Mouse (Mus musculus): ENCODE measurements around the gene Epn2.

The Epn2 gene

DNA sequence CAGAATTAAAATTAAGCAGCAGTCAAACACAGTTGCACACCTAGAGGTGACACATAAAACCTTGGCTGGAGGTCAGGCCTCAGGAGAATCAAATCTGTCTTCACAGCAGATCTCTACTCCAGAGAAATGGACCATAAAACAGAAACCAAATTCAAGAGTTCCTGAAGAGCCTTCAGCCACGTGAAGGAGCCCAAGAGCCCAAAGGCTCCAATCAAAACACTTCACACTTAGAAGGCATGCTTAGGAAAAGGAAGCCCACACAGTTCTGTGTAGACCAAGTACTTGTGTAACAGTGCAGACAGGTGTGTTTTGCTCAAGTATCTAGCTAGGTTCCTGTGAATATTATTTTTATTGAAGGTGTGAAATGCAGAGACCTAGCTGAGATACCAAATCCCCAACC is 44.0 kb downstream of the Epn2 start:
- no peak for DNase-seq

DNA sequence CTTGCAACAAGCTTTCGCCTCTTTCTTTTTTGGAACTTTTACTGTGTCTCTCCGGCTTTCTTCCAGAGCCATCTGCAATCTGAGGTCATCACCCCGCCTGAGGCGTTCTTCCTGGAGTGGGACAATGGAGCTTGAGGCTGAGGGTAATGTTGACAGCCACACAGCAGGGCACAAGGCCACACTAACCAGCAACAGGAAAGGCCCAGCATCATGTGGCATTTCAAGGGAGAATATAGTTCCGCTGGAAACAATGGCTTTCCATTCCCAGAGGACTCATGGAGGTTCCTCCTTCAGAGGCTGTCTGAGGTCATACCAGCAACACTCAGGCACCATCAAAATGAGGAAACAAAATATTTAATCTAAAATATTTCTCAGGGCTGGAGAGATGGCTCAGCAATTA is 45.9 kb downstream of the Epn2 start:
- DNase-seq, result no peak

- DNase-seq, result peak in 1 of 2 experiments; percentile 49
Measured at GRCm38 (mm10) chr11:61532820-61533219, 46.7 kb downstream of the Epn2 start.

- DNase-seq, result peak; percentile 80 to 91
Measured at GRCm38 (mm10) chr11:61529268-61529713, 50.2 kb downstream of the Epn2 start.

GRCm38 (mm10) chr11:61526872-61527271 is 52.6 kb downstream of the Epn2 start:
- peak; percentile 86 to 88 for DNase-seq

- no peak for DNase-seq
Measured at GRCm38 (mm10) chr11:61519484-61520107, 59.9 kb downstream of the Epn2 start.

DNA sequence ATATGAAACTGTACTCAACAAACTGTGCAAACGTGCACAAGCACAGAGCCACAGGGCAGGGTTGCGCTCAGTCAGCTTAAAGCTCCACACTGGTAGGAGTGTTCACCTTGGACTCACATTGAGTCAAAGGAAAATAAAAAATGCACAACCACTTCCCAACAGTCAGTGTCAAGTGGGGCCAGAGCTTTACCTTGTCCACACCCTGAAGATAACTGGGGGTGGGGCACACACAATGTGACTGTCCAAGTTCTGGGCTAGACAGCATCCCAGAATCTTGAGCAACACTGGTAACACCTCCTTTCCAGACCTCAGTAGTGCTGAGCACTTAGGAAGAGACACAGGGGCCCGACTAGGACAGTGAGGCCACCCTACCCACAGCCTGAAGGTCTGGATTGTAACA is 60.6 kb downstream of the Epn2 start:
- DNase-seq, result no peak

DNA sequence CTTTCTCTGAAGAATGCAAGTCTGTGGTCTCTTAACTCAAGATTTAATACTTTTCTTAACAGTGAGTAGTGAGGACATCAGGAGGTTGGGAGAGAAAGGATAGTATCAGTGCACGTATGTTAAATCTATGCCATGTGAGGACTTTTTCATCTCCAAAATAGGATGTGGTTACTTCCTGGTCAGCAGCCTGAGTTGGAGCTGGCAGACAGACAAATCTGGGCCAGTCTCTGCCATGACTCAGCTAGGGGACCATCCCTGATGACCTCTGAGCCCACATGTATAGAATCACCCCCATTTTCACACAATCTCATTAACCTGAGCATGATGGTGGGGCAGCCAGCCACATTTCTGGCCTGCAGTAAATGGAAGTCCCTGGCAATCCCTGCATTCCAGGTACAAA is 61.5 kb downstream of the Epn2 start:
- DNase-seq, result no peak

DNA sequence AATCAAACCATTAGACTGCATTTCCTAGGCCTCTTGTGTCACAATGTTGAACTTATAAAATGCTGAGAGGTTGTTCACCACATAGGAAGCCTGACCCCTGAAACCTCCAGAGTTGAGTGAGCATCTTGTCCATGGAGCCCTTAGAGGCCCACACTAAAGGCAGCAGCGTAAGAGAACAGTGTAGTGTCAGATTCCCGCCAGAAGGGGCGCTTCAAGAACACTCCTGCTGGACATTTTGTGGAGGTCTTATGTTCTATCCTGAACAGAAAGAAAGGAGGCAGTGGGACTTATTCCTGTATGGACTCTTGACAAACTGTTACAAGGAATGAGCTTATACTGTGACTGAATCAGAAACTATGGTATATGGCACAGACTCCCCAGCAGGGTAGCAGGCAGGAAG is 64.5 kb downstream of the Epn2 start:
- DNase-seq, result peak in 1 of 2 experiments; percentile 42

GRCm38 (mm10) chr11:61504713-61505257 is 74.7 kb downstream of the Epn2 start, which contains the start of gene B9d1:
Gene B9d1 (plus strand): TSS chr11:61505144.
- DNase-seq, result peak; percentile 93 to 99

- DNase-seq, result no peak
Measured at GRCm38 (mm10) chr11:61503933-61504332, 75.6 kb downstream of the Epn2 start.

DNA sequence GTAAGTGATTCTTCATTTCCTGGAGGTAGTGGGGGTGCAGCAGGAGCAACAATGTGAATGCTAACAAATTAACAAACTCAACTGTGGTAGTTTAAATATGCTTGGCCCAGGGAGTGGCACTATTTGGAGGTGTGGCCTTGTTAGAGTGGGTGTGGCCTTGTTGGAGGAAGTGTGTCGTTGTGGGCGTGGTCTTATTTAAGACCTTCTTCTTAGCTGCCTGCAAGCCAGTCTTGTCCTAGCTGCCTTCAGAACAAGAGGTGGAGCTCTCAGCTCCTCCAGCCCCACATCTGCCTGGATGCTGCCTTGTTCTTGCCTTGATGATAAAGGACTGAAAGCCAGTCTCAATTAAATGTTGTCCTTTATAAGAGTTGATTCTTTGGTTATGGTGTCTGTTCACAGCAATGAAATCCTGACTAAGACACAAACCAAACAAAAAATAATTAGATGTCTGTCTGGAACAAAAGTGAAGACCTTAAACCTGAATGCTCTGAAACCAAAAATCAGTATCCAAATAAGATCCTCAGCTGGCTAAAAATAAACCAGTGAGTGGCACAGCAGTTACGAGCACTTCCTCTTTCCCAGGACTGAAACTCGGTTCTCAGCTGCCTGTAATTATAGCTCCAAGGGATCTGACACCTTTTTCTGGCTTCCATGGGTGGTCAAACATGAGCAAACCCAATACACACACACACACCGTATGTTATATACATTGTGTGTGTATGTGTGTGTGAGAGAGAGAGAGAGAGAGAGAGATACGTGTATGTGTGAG is 80.6 kb downstream of the Epn2 start:
- no peak for DNase-seq

DNA sequence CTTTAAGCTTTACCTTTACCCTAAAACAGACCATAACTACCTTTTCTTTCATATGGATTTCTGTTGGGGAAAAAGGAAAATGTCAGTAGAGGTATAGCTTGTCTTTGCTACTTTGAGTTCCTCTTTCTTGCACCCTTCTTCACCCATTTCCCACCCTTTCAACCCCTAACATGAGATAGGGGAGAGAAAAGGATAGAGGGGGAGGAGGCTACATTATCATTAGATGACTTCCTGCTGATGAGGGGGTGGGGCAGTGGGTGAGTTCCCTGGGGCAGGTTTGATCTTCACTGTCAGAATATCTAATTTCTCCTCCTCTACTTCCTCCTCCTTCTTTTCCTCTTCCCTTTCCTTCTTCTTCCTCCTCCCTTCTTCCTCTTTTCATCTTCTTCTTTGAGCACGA is 82.0 kb downstream of the Epn2 start:
- no peak for DNase-seq

DNA sequence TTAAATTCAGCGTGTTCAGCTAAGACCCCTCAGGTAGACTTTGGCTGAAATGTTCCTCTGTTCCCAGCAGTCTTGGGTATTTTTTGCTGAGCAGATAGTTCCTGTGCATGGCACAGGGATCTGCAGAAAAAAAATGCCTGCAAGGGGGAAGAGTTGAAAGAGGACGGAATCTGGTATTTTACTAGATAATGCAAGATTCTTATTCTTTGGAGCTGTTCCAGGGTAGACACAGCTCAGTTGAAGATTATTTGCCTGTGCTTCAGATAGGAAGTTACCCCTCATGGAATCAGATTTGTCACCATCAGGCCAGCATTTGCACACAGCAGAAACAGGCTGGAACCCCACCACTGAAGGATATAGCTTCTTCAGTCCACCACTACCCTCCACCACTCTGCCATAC is 84.0 kb downstream of the Epn2 start:
- no peak for DNase-seq

DNA sequence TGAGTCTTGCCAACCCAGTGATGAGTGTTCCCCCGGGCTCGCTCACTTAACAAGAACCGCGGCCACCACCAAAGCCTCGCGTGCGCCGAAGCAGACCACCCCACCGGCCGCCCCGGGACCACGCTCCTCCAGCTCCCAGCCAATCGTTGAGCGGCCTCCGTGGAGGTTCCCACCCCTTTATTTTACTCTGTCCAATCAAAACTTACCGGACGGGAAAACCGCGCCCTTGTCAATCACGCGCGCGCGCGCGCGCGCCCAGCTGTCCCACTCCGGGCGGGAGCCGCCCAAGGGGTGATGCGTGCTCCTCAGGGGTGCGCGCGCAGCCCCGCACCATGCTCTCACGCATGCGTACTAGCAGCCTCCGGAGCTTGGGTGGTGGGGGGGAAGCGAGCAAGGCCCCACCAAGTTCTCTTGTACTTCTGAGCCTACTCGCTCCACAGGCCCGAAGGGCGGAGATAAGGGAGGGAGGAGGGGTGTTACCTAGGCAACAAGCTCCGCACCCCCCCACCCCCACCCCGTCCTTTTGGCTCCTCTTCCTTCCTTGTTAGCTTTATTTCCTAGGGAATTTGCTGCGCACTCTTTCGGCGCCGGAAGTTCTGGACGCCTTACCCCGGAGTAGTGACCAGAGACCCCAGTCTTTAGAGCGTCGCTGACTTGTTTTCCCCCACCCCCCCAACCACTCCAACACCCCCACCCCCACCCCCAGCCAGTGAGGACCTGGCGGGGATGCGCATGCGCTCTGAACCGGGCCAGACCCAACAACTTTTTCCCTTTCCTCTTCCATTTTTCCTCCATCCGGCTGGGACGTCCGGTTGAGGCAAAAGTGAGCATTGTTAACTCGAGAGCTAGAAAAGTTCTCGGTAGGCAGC is 85.1 kb downstream of the Epn2 start, which contains the start of gene Mapk7:
TSS of gene Mapk7 (minus strand) at position 278 of the 869 bp plus-strand sequence.
- DNase-seq, result peak; percentile 91 to 95

GRCm38 (mm10) chr11:61493525-61494128 is 85.9 kb downstream of the Epn2 start:
- DNase-seq, result peak; percentile 55 to 60

DNA sequence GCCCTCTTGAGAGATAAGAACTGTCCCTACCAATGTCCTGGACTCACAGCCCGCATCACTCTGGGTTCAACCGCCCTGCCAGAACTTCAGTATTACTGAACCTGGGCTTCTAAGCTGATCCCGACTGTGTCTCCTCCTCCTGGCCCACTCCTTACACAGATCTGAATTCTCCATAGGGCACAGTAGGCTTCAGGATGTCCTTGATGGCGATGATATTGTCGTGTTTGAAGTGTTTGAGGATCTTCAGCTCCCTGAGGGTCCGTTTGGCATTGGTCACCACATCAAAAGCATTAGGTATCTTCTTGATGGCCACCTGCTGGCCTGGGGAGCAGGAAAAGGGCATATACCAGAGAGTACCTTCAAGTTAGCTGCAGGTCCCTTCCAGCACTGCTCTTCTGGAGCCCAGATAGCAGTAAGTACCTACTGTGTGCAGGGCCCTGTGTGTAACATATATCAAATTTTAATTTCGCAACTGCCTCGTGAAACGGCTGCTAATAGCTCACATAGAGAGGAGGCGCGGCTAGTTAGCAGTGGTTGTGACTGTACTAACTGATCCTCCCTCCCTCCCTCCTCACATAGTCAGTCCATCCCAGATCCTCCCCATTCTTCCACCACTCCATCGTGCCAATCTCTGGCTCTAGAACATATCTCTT is 86.6 kb downstream of the Epn2 start:
- DNase-seq, result no peak

GRCm38 (mm10) chr11:61490944-61491520 is 88.5 kb downstream of the Epn2 start:
- peak in 1 of 2 experiments; percentile 29 for DNase-seq

DNA sequence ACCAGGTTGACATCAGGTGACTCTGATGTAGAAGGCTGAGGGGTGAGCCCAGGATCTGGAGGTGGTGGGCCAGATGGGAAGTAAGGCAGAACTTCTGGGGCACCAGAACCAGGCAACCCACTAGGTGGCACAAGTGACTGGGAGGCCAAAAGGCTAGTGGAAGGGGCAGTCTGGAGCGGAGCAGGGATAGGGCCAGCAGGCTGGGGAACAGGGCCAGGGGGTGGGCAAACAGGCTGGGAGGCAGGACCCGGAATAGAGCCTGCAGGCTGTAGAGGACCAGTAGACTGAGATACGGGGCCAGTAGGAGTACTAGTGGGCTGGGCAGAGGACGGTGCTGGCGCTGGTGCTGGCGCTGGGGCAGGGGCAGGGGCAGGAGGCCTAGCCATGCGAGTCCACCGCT is 89.6 kb downstream of the Epn2 start:
- no peak for DNase-seq

GRCm38 (mm10) chr11:61489085-61489484 is 90.4 kb downstream of the Epn2 start:
- no peak for DNase-seq

DNA sequence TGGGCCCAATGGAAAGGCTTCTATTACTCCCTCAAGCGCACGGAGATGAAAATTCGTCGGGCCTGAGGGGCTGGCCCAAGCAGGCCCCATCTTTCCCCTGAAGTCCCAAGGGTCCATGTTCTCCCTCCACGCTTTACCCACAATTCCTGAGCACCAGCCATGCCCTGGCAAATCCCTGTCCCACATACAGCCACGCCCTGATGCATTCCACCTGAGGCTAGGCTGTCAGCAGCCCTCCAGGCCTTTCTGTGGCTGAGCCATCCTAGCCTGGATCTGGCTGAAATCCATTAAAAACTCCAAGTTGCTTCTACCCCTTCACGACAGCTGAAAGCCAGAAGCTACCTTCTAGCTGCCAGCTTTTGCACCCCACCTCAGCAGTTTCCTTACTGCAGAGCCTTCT is 91.6 kb downstream of the Epn2 start:
- DNase-seq, result no peak

DNA sequence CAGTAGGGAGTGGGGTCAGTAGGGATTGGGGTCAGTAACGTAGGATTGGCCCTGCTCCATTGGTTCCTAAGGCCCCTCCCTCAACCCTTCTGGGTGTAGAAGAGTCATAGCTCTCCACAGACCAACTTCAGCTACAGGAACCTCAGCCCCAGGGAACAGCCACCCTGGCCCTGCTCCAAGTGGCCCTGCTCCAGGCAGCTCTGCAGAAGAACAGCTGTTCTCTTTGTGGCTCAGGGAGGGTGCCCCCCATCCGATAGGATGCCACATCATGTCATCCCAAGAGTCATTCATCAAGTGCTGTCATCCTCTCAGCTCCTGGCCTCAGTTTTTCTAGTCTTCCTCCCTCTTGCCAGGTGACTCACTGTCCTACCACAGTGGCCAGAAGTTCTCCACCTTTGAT is 92.1 kb downstream of the Epn2 start:
- peak in 1 of 2 experiments; percentile 50 for DNase-seq
